Mouse (Mus musculus) gastrocnemius, adult 2 months (tissue): ENCODE measurements around the gene Psmb1. TPM values are rescaled to one million over a fixed set of nuclear protein-coding genes. Genes with fewer than 3 reads are reported as not detected.
A peak's percentile ranks its signal among the peaks of the same experiment; 100 is the strongest.
"Not testable (repeated sequence)": the region's sequence is repeated elsewhere in the genome, so short reads cannot be mapped to it uniquely, and the experiment has no call there.

Experiments
- DNase-seq: peaks from one replicate; pipeline ENCODE4 v3.0.0; 2022
- H3K27ac ChIP-seq: fragments of 200-600 bp; 2 replicates; pipeline ENCODE4 v1.8.1; 2022; ENCODE audit warnings: mild to moderate bottlenecking
- H3K4me3 ChIP-seq: fragments of 200-600 bp; 2 replicates; pipeline ENCODE4 v1.8.1; 2022; ENCODE audit warnings: mild to moderate bottlenecking, moderate library complexity
- CTCF ChIP-seq: fragments of 200-600 bp; IDR thresholded peaks from 2 replicates; pipeline ENCODE4 v1.8.1; 2022; ENCODE audit warnings: antibody characterized with exemption, mild to moderate bottlenecking, moderate library complexity
- intact Hi-C: fragments of 180-260 bp; cut with DNase I; formaldehyde crosslinking; loops from one replicate; pipeline ENCODE4 v1.15.1; 2025
- total RNA-seq, 2 experiments: library from RNA; stranded (reverse); gene quantifications; 2 replicates each; pipeline ENCODE4 v1.2.3; 2021

Psmb1 gene
- total RNA-seq, 2 experiments from 2014 or later: 106 to 111 TPM

DNA sequence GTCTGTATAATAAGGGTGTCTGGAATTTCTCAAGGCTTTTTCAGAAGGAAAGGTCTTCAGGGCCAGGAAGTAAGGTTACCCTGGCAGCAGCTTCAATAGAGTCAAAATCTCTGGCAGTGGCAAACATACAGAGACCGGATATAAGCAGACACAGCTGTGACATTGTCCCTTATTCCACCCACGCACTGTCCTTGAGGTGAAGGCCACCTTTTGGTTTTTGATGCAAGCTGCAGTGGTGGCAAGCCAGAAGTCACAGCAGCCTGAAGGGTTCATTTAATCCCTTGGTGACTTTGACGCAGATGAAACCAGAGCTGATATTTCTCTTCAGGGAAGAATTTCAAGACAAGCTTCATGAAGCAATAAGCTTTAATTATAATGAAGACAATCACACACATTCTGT lies 49.9 kb downstream of the Psmb1 start:
- peak; percentile 50 for DNase-seq
- intact Hi-C loops: loop anchor here (1.0 kb wide), 1 partner anchor 12 kb away; no protein-coding TSS in a partner anchor

DNA sequence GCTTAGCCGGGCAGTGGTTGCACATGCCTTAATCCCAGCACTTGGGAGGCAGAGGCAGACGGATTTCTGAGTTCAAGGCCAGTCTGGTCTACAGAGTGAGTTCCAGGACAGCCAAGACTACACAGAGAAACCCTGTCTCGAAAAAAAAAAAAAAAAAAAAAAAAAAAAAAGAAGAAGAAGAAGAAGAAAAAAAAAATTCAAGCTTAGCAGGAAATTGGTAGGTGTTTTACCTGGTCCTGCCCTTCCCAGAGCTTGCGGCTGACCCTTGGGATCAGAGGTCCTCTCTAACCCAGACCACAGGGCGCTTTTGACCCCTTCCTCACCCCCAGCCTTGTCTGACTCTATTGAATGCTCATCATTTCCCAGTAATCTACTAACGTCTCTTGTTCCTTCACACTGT lies 50.4 kb downstream of the Psmb1 start:
- H3K4me3 ChIP-seq, intact Hi-C loops, DNase-seq: not testable (repeated sequence)
- peak overlapping the region; percentile 82 for H3K27ac ChIP-seq

More for the DNA sequence above, 49.9 kb downstream of the Psmb1 start:
- Histone ChIP-seq H3K4me3 (no peak overlapping the region), H3K27ac (peak overlapping the region; percentile 82)
- TF ChIP-seq CTCF: no peak

DNA sequence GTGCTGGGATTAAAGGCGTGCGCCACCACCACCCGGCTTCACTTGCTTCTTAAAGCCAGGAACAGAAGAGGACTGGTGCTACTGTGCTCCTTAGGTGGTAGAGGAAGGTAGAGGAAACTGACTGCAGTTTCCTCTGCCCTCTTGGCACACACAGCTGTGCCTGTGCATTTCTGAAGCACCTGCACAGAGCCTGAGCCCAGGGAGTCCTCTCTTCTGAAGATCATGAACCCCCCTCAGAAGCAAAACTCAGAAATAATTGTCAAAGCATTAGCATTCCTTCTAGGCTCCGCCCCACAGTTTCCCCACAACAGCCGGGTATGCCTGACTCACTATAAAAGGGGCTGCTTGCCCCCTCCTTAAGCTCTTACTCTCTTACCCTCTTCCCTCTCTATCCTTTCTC lies 51.7 kb downstream of the Psmb1 start:
- intact Hi-C loops: no loop called here
- H3K4me3 ChIP-seq: no peak overlapping the region
- H3K27ac ChIP-seq: no peak overlapping the region
- DNase-seq: no peak
- TF ChIP-seq CTCF: no peak

DNA sequence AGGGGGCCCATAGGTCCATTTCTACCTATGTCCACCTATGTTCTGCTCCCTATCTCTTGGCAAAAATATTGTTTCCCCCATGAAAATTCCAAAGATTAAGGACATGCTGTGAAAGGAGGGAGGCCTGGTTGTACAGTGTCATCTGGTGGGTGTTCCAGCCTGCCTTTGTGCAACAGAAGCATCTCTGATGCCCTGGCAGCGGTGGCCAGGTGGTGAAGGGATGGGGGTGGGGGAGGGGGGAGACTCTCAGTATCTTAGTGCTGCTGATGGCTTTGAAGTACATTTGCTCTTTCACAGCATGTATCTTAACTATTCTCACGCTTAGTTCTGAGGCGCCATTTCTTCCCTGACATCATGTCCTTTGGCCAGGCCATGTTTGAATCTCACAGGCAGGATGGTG lies 54.1 kb downstream of the Psmb1 start:
- H3K27ac ChIP-seq: no peak overlapping the region
- intact Hi-C loops: no loop called here
- H3K4me3 ChIP-seq: no peak overlapping the region
- TF ChIP-seq CTCF: no peak
- DNase-seq: no peak

DNA sequence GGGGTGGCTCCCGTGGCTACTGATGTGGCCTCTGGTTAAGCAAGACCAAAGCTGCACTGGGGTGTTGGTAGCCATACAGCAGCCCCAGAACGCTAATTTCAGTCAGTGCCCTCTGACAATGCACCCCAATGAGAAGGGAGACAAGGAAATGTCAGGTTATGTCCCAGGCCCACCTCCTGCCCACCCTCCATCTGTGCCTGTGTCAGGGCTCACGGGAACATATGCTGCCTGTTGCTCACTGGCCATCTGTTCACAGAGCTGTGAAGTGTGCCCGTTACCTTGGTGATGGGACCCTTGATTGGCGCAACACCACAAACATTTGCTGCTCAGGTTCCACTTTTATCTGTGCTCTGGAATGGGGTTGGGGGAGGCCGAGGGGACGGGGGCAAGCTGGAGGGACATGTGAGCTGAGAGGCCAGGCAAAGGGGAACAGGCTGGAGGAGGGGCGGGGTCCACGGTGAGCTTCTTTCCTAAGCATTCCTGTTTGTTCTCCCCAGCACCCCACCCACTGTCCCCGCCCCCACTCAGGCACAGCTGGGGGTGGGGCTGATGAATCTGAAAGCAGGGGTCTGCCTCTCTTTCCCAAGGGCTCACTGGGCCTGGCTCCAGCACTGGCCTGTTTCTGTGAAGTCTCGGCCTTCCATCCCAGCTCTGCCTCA lies 59.0 kb downstream of the Psmb1 start:
- TF ChIP-seq CTCF: no peak
- H3K27ac ChIP-seq: no peak overlapping the region
- no peak overlapping the region for H3K4me3 ChIP-seq
- intact Hi-C loops: no loop called here
- no peak for DNase-seq

DNA sequence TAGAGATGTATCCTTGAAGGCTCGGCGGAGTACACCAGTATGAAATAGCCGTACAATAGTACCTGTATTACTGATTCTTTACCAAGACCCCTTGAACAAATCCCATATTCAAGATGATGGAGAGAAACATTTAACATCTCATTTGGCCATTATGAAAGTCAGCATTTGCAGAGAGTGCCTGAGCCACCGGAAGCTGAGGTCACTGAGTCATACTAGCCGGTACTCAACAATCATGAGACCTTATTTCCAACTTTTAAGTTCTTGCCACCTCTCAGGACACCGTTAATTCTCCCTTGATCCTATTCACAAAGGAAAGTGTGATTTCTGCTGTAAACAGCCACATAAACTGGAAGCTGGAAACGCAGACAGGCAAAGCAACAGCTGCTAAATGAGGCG lies 59.5 kb downstream of the Psmb1 start:
- DNase-seq: no peak
- no peak overlapping the region for H3K27ac ChIP-seq
- H3K4me3 ChIP-seq: no peak overlapping the region
- intact Hi-C loops: no loop called here
- TF ChIP-seq CTCF: no peak

DNA sequence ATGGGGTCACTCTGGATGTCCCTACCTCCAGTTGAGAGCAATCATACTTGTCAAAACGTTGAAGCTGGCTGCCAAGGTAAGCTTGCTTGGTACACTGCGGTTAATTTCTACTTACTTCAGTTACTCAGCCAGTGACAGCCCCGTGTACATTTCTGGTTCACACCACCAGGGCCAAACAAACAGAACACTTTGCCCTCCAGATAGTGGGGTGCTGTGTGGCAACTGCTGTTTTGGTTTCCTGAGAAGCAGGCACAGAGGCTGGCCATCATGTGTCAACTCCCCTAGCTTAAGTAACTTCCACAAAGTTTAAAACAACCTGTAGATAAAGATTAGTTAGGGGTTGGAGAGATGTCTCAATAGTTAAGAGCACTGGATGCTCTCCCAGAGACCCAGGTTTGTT lies 64.8 kb downstream of the Psmb1 start:
- DNase-seq: no peak
- Histone ChIP-seq H3K4me3 (no peak overlapping the region), H3K27ac (no peak overlapping the region)
- TF ChIP-seq CTCF: no peak
- intact Hi-C loops: no loop called here

DNA sequence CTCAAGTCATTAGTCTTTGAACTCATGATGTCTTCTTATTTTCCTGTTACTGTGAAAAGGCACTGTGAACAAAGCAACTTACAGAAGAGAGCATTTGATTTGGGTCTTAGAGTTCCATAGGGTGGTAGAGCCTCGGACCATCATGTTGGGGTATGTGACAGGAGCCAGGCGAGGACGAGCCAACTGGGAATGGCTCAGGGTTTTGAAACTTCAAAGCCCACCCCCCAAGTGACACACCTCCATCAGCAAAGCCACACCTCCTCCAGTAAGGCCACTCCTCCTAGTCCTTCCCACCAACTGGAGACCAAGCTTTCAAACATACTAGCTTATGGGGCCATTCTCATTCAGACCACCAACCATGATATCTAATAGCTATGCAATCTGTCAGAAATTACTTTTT lies 67.5 kb downstream of the Psmb1 start:
- H3K4me3 ChIP-seq: no peak overlapping the region
- intact Hi-C loops: no loop called here
- no peak for TF ChIP-seq CTCF
- DNase-seq: no peak
- H3K27ac ChIP-seq: no peak overlapping the region

DNA sequence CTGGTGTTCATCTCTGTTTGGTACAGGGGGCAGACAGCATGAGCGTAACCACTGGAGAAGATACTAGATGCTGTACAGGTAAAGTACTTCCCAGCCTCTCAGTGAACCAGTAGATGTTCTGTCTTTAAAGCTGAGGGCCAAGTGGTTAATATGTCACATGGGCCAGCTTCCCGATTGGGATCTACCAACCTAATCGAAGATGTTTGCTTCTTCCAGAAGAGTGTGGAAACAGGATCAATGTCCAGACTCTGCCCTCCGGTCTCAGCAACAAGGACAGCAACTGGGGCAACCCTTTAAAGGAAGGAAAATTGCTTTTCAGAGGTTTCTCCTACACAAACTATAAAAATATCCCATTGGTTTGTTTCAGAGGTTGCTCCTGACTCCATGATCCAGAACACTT lies 68.0 kb downstream of the Psmb1 start:
- intact Hi-C loops: no loop called here
- Histone ChIP-seq H3K4me3 (no peak overlapping the region), H3K27ac (no peak overlapping the region)
- no peak for DNase-seq
- no peak for TF ChIP-seq CTCF

DNA sequence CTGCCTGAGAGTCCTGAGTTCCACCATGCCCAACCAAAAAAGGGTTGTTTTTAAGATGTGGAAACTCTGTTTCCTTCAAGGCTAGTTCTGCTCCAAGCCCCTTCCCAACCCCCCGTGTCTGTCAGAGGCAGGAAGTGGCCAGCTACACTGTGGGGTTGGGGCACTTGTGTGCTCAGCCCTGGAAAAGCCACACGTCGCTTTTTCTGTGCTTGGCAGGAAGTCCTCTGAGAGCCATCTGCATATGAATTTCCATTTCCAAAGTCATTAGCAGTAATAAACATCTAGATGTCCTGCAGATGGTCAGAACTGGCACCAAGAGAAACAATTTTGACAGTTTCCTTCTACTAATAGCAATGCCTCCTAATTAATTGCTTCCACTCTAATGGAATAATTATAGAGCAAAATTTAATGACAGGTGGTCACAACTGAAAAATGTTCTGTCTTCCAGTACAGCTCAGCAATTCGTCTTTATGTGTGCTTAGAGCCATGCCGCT lies 68.5 kb downstream of the Psmb1 start:
- intact Hi-C loops: no loop called here
- TF ChIP-seq CTCF: no peak
- DNase-seq: no peak
- Histone ChIP-seq H3K27ac (no peak overlapping the region), H3K4me3 (no peak overlapping the region)

DNA sequence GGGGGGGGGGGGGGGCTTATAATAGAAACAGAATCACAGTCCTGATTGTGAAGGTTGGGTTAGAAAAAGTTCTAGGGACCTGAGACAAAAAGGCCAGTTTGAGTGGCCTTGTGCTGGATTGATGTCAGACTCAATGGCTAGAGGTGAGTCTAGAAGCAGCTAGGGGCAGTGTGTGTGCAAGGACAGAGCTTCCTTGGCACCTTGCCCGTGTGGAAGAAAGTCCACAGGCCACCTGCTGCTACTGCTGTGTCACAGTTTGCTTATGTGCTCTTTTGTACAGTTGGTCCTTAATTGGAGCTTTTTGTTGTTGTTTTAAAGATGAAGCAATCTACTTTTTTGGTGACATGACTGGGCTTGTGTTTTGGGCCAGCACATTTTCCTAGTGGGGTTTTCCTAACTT lies 69.6 kb downstream of the Psmb1 start:
- Histone ChIP-seq H3K4me3 (no peak overlapping the region), H3K27ac (no peak overlapping the region; the same call in 1 of the 2 replicates)
- intact Hi-C loops: no loop called here
- peak; percentile 17; the same call in 1 of the 2 replicates for TF ChIP-seq CTCF
- peak; percentile 50 for DNase-seq

DNA sequence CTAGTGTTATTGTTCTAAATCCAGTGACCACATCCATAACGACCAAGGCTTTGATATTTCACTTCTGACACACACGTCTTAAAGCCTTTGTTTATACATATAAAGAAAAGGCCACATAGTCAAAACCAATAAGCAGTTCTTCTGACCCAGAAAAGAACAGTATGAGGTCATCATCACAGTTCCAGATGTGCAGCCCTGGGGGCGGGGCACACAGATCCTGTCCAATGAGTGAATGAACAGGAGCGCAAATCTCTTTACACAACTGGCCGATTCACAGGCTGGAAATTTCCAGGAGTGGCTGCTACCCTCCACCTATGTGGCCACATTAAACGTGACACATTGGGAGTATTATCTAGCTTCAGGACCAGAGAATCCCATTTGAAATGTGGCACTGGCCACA lies 70.1 kb downstream of the Psmb1 start:
- peak overlapping the region; percentile 31; the same call in 1 of the 2 replicates for H3K27ac ChIP-seq
- DNase-seq: peak; percentile 52
- TF ChIP-seq CTCF: no peak
- H3K4me3 ChIP-seq: no peak overlapping the region
- intact Hi-C loops: no loop called here

DNA sequence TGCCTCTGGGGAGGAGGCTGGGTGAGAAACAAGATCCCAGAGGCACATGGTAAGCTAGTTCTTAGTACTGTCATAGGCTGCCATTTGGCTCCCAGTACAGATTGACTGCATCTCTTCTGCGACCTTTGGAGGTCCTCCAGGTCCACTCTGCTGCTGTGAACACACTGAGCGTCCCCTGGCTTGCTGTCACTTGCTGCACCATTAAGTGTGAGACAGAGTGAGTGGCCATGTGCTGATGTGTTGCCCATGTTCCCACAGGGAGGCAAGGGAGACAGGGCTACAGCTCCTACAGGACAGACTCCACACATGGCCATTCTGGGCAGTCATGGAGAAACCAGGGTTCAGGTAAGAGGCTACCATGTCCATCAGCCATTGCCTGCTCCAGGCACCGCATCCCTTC lies 73.6 kb downstream of the Psmb1 start:
- intact Hi-C loops: no loop called here
- Histone ChIP-seq H3K27ac (peak overlapping the region; percentile 66; the same call in 1 of the 2 replicates), H3K4me3 (no peak overlapping the region)
- DNase-seq: peak; percentile 74
- no peak for TF ChIP-seq CTCF

Other genes starting within 250 kb of the Psmb1 start
- 1 to 10 TPM; 3.0 to 4.1 TPM for gene Dll1, start 122.9 kb downstream of the Psmb1 start, total RNA-seq
- 10 to 100 TPM; 10.9 to 12.8 TPM for gene Fam120b, start 103.5 kb downstream of the Psmb1 start, total RNA-seq
- 1 to 10 TPM; 7.8 to 9.1 TPM for gene Tbp, start 137 bp upstream of the Psmb1 start, total RNA-seq
- gene Pdcd2, start 27.6 kb upstream of the Psmb1 start, total RNA-seq: 10 to 100 TPM; 19.5 to 20.5 TPM
- 1 to 10 TPM; 2.9 TPM for gene Prdm9, start 64.6 kb upstream of the Psmb1 start, total RNA-seq
- gene Chd1, start 205.2 kb upstream of the Psmb1 start, total RNA-seq: 10 to 100 TPM; 13.6 to 16.4 TPM